Mouse (Mus musculus): Measurements from ENCODE around the gene Ppp1r12a. TPM values are rescaled to one million over a fixed set of nuclear protein-coding genes. Genes with fewer than 3 reads are reported as not detected.

The Ppp1r12a gene
- polyA plus RNA-seq, 1 experiment from 2014 or later, result 104 TPM

- no peaks in the 10 kb centered on the region for H3K9me3 ChIP-seq
- H3K4me3 ChIP-seq, result peak overlapping the region; percentile 75
- H3K36me3 ChIP-seq, result no peaks in the 10 kb centered on the region
- no peak for ATAC-seq (ENCODE audit: borderline replicate concordance, extremely low read depth, low FRiP score, low TSS enrichment)
- WGBS, result 10% methylated on average over 10 of the region's 10 CpGs
- no peak overlapping the region; the same call in 1 of the 2 replicates for H3K9ac ChIP-seq
- 0 out of 2 replicates have a peak overlapping the region, but pooled peaks have one; percentile 39 for H3K27ac ChIP-seq
- H3K4me1 ChIP-seq, result peaks cover 6% of the 10 kb centered on the region; the same call in 1 of the 2 replicates
- no peaks in the 10 kb centered on the region for H3K27me3 ChIP-seq
- peak overlapping the region; percentile 78 for H3K4me2 ChIP-seq
Measured at GRCm38 (mm10) chr10:108330964-108331363, 169.0 kb downstream of the Ppp1r12a start.

- under 1% methylated on average over 74 of the region's 85 CpGs for WGBS
- Histone ChIP-seq H3K4me3 (peak within 1 kb of the TSS; percentile 75), H3K4me2 (peak within 1 kb of the TSS; percentile 78), H3K9me3 (no peaks in the 10 kb centered on the region), H3K4me1 (peaks cover 12% of the 10 kb centered on the region), H3K27me3 (no peaks in the 10 kb centered on the region), H3K9ac (peak within 1 kb of the TSS; percentile 76), H3K36me3 (no peaks in the 10 kb centered on the region), H3K27ac (peak within 1 kb of the TSS; percentile 92)
- ATAC-seq (ENCODE audit: borderline replicate concordance, extremely low read depth, low FRiP score, low TSS enrichment), result peak; percentile 95
Measured at GRCm38 (mm10) chr10:108331784-108332561, 170.0 kb downstream of the Ppp1r12a start, which contains the start of gene Pawr. TSS of gene Pawr (plus strand) at chr10:108332121.

- peak overlapping the region; percentile 92 for H3K27ac ChIP-seq
- peak; percentile 49 for ATAC-seq (ENCODE audit: borderline replicate concordance, extremely low read depth, low FRiP score, low TSS enrichment)
- H3K36me3 ChIP-seq, result no peaks in the 10 kb centered on the region
- no peaks in the 10 kb centered on the region for H3K27me3 ChIP-seq
- H3K4me1 ChIP-seq, result peaks cover 13% of the 10 kb centered on the region
- H3K4me3 ChIP-seq, result peak overlapping the region; percentile 75
- H3K9ac ChIP-seq, result peak overlapping the region; percentile 76
- WGBS, result under 1% methylated on average over 59 of the region's 129 CpGs
- peak overlapping the region; percentile 78 for H3K4me2 ChIP-seq
- H3K9me3 ChIP-seq, result no peaks in the 10 kb centered on the region
Measured at GRCm38 (mm10) chr10:108332571-108333541, 170.9 kb downstream of the Ppp1r12a start.

GRCm38 (mm10) chr10:108333642-108334041, 171.6 kb downstream of the Ppp1r12a start:
- Histone ChIP-seq H3K9me3 (no peaks in the 10 kb centered on the region), H3K4me2 (peak overlapping the region; percentile 78), H3K36me3 (no peaks in the 10 kb centered on the region), H3K4me3 (peak overlapping the region; percentile 75), H3K27ac (no peak overlapping the region), H3K27me3 (no peaks in the 10 kb centered on the region), H3K9ac (peak overlapping the region; percentile 76), H3K4me1 (peaks cover 16% of the 10 kb centered on the region)
- ATAC-seq (ENCODE audit: borderline replicate concordance, extremely low read depth, low FRiP score, low TSS enrichment), result no peak
- WGBS, result 5% methylated on average over 12 of the region's 12 CpGs

Other genes starting within 250 kb of the Ppp1r12a start
- 20.8 and 21.0 TPM in 2 replicates for gene Pawr, start 169.9 kb downstream of the Ppp1r12a start, polyA plus RNA-seq (2015; fragmentation: Nextera tagmentation; extraction: Ambion mirVana)

Measured in lung, embryonic 15.5 days (tissue).